Mouse (Mus musculus) lung, postnatal 14 days (tissue): ENCODE measurements around the gene Platr17.
"Not testable (repeated sequence)": the region's sequence is repeated elsewhere in the genome, so short reads cannot be mapped to it uniquely, and the experiment has no call there.

Experiments
- DNase-seq: peaks from one replicate; pipeline ENCODE4 v3.0.0; 2021

The Platr17 gene

DNA sequence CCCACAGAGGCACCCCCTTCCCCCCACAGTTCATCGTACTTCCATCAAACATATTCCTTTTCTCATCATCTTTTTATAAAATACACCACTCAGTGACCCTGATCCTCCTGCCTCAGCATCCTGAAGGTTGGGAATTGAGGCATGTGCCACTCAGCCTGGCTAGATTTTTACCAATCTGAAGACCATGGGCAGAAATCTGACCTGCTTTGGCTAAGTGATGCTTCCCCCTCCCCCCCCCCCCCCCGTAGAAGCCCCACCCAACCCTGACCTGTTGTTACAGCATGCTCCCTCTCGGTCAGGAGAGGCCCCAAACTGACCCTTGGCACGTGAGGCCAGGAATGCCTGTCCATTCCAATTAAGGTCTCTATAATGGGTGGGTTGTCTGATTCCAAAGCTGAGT, at the start of gene Platr17:
TSS of gene Platr17 (plus strand) at position 301 of the 400 bp plus-strand sequence.
- DNase-seq = not testable (repeated sequence)

- DNase-seq = no peak
These were observed 47.1 kb upstream of the Platr17 start for GRCm38 (mm10) chr17:33857816-33858215.

DNA sequence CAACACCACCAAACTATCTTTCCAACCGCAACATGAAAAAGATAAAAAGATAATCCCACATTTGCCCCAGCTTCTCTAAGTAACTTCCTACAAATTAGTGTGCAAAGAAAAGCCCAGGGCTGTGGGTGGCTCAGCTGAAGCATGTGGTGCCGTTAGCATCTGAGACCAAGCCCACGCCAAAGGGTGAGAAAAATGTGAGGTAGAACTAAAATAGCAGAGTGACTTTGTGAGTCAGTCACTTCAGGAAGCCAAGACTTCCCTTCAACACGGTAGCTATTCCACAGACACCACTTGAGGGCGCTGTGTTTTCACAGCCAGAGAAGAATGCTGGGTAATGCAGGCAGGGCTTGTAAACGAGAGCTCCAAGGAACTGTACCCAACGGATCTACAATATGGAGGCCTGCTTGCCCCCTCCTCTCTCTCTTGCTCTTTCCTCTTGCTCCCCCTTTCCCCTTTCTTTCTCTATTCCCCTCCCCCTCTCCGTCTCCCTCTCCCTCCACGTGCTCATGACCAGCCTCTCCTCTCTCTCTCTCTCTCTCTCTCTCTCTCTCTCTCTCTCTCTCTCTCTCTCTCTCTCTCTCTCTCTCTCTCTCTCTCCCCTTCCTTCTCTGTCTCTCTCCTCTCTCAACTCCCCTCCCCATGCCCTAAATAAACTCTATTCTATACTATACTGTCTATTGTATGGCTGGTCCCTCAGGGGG, 39.5 kb upstream of the Platr17 start:
- peak; percentile 53 for DNase-seq

GRCm38 (mm10) chr17:33873537-33873936, 31.4 kb upstream of the Platr17 start, which contains the start of gene Gm7029:
Gm7029 (plus strand) TSS chr17:33873837.
- not testable (repeated sequence) for DNase-seq

- DNase-seq = peak; percentile 3
These were observed 30.5 kb upstream of the Platr17 start for GRCm38 (mm10) chr17:33874411-33874810.

DNA sequence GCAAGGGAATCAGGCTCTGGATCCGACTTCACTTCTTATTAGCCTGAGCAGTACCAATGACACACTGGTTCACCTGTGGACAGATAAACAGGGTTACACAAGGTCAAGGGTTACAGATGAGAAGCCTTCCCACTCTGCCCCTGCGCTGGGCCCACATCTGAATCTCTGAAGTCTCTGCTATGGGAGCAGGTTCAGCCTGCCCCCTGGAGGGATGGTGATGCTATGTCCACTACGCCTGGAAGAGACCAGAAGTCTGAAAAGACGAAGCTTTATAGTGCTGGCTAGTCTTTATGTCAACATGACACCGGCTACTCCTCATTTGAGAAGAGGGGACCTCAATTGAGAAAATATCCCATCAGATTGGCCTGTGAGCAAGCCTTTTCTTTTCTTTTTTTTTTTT, 29.1 kb upstream of the Platr17 start:
- not testable (repeated sequence) for DNase-seq

DNA sequence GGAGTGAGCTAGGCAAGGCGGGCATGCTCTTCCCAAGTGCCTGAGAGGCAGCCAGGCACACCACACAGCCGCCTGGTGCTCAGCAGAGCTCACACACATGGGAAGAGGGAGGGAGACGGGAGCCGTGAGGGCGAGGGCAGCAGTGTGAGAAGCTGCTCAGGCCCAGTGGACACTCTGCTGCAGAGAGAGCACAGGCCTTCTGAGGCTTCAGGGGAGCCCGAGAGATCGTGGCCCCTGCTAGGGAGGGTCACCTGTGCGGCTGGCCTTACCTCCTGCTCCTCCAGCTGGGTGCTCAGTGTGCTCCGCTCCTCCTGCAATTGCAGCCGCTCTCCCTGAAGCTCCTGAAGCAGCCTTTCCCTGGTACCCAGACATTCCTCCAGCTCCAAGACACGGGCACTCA, 20.6 kb upstream of the Platr17 start:
- not testable (repeated sequence) for DNase-seq

DNA sequence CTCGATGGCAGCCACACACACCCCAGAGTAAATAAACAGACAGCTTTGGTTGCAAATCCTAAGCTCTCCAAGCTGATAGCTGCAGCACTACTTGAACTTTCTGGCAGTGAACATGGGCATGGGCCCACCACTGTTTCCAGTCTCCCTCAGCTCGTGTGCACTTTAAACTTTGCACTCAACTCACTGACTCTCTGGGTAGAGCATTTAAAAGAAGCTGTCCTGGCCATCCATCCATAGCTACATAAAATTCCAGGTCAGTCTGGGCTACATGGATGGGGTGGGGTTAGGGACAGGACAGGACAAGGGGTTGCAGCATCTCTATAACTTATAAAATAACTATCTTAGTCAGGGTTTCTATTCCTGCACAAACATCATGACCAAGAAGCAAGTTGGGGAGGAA, 17.1 kb upstream of the Platr17 start:
- DNase-seq = not testable (repeated sequence)

GRCm38 (mm10) chr17:33888230-33888629, 16.7 kb upstream of the Platr17 start:
- not testable (repeated sequence) for DNase-seq

DNA sequence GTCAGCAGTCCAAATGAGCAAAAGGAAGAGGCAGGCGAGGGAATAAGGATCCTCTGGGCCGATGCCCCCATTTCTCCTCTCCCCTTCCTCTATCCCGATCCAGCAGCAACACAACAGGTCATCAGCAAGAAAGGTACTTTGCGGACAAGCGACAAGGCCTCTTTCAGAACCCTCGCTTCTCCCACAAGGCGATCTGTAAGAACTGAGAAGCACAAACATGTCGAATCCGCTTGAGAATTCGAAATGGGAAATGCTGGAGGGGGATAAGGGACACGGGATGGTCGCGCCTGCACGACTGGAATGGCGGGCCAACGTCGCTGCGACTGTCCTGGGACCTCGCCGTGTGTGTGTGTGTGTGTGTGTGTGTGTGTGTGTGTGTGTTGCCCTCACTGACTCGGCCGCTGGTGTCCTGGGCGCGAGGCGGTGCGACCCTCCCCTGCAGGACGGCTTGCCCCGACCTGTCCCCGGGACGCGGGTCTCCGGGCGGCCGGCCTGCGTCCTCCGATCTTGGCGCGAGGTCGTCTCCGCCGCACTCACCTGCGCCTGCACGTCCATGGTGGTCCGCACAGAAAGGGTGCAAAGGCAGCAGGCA, 14.9 kb upstream of the Platr17 start:
- DNase-seq = not testable (repeated sequence)

DNA sequence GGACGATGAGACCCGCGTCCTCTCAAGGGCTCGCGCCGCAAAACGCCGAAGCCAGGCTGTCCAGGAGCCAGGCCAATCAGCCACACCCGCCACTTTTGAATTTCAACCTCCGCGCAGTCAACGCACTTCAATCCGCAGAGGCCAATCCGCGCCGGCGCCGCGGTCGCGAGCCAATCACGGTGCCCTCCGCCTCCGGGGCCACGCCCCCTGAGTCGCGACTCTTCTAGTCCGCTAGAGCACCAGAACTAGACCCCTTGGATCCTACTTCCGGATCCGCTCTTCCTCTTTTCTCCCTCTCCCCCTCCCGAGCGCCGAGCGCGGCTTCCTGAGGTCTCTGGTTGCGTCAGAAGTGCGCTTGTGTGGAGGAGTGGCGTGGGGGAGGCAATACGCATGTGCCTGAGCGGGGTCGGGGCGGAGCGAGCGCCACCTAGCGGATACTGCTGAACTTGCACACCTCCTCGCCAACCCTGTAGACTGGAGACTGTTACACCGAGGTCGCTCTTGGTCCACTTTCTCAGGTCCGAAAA, 14.3 kb upstream of the Platr17 start, which contains the start of gene Kifc1:
TSS of gene Kifc1 (minus strand) at position 129 of the 527 bp plus-strand sequence.
- DNase-seq = peak; percentile 99

DNA sequence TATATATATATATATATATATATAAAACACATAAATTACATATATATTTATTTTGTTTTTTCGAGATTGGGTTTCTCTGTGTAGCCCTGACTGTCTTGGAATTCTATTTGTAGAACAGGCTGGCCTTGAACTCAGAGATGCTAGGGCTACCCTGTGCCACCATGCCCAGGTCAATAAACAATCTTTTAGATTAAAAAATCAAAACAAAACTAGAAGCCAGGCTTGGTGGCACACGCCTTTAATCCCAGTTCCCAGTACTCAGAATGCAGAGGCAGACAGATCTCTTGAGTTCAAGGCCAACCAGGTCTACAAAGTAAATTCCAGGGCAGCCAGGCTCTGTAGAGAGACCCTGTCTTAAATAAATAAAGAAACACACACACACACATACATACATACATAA, 13.6 kb upstream of the Platr17 start:
- DNase-seq = no peak

DNA sequence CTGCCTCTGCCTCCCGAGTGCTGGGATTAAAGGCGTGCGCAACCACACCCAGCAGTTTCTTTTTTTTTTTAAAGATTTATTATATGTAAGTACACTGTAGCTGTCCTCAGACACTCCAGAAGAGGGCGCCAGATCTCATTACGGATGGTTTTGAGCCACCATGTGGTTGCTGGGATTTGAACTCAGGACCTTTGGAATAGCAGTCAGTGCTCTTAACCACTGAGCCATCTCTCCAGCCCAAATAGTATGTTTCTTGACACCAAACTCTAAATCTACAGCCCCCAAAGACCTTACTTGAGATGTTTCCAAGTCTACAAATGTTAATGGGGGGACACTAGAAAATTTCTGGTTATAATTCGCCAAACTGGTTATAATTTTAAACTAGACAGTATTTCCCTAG, 13.0 kb upstream of the Platr17 start:
- DNase-seq = not testable (repeated sequence)

DNA sequence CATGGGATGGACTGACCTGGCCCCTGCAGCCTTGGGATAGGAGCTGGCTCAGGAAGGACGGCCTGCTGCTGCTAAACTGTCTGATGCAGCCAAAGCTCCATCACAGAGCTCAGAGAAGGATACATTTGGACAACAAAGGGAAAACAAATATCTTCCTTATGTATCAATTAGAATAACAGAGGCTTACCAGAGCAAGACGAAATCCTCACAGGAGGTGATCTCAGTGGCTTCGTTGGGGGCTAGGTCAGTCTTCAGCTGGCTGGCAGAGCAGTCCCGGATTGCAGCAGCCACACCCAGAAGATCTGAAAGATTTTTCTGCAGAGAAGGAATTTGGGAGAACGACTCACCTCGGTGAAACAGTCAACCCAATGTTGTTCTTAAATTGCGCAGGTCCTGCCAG, 12.5 kb upstream of the Platr17 start:
- no peak for DNase-seq

GRCm38 (mm10) chr17:33893011-33893410, 11.9 kb upstream of the Platr17 start:
- not testable (repeated sequence) for DNase-seq

DNA sequence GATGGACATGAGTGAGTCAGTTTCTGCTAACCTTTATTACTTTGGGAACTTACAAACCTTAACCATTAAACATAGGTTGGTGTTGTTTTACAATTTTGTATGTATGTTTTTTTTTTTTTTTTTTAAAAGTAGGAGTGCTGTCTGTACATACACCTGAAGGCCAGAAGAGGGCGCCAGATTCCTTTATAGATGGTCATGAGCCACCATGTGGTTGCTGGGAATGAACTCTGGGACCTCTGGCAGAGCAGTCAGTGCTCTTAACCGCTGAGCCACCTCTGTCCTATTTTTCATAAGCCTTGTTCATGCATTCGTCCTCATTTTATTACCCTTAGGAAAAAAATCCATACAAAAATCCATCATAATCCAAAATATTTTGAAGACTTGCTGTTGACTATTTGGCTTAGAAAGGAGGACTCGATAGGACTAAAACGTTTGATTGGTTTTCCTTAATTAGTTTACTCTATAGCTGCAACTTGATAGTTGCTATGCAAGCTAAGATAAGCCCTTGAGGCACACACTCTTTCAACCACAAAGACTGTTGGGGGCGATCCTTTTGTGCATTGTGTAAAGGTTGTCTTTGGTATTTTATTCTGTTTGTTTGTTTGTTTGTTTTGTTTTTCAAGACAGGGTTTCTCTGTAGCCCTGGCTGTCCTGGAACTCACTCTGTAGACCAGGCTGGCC, 7.7 kb upstream of the Platr17 start:
- peak; percentile 65 for DNase-seq

DNA sequence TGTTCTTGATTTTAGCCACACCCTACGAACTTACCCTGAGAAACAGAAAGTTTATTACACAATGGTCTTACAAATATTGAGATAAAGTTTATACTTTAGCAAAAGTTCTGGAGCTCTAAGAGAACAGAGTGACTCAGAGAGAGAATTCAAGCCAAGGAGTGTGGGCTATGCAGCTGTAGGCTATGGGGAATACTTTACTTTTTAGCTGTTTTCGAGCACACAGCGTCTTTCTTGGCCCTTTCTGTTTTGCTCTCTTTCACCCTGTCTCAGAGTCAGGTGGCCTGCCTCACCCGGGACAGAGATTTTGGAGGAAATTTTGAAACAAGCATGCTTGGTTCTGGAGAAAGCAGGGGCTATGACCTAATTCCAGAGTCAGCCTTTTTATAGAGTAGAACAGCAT, 6.7 kb upstream of the Platr17 start:
- DNase-seq = not testable (repeated sequence)

GRCm38 (mm10) chr17:33899642-33900041, 5.3 kb upstream of the Platr17 start:
- no peak for DNase-seq

DNA sequence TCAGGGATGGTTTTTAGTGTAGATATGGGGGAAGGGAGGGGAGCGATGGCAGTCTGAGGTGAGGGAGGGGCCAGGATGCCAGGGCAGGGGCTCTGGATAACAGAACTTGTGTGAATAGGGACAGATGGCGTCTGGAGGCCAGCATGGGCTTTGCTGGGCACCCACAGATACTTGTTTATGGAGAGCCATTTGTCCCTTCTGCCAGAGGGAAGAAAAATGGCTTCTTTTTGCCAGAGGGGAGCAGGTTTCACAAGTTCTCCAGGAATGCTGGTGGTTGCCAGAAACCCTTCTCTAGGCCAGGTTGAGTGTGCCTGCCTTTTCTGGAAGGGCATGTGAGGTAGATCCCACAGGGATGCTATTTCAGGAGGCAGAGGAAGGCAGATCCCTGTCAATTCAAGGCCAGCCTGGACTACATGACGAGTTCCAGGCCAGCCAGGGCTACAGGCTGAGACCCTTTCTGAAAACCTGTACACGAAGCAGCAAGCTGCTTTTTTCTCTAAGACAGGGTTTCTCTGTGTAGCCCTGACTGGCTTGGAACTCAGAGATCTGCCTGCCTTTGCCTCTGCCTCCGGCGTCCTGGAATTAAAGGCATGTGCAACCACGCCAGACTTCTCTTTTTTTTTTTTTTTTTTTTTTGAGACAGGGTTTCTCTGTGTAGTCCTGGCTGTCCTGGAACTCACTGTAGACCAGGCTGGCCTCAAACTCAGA, 4.5 kb upstream of the Platr17 start:
- DNase-seq = no peak

GRCm38 (mm10) chr17:33900989-33901314, 4.0 kb upstream of the Platr17 start:
- DNase-seq = no peak

DNA sequence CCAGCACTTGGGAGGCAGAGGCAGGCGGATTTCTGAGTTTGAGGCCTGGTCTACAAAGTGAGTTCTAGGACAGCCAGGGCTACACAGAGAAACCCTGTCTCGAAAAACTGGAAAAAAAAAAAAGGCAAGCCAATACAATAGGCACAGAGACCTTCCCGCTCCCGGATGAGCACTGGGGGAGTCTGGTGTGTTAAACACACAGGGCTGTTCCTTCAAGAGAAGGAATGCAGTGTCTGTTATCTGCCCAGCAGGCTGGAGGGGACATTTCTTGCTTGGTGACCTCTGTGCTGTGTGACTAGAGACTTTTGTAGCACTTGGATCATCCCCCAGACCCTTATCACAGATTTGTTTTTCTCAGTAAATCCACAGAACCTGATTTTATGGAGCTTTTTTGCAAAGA, 3.3 kb upstream of the Platr17 start:
- DNase-seq = no peak

DNA sequence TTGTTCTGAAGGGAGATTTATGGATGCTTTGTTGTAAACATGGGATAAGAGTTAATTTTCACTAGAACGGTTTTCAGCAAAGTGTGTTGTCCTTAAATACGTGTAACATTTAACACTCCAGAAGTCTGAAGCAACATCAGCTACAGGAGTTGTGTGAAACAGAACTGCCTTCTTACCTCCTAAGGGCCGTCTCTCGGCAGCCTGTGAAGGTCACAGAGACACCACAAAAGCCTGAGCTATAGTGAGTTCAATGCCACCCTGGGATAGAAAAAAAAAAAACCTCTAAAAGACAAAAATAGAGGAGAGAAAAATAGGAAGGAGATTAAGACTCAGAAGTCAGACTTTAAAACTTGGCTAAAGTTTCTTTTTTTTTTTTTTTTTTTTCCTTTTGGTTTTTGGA, 2.9 kb upstream of the Platr17 start:
- DNase-seq = no peak

DNA sequence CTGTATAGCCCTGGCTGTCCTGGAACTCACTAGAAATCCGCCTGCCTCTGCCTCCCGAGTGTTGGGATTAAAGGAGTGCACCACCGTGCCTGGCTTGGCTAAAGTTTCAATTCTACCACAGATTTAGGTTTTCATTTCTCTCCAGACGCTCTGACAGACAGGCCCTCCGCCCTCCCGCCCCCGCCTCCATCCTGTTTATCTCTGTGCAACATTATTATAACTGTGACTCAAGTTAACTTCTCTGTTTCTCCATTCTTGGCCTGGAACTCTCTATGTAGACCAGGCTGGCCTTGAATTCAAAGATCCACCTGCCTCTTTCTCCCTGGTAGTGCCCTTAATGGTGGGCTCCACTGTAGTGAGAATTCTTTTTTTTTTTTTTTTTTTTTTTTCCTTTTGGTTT, 2.4 kb upstream of the Platr17 start:
- no peak for DNase-seq
